Mouse (Mus musculus) mesoderm, embryonic 11.5 days (tissue): ENCODE results near the gene Usp40.

Experiments used
- DNase-seq: peaks from one replicate; pipeline ENCODE4 v3.0.0-alpha.2; 2012; ENCODE audit warnings: low read depth, low spot score

Gene Usp40

GRCm38 (mm10) chr1:87947681-87948091 is 60.7 kb downstream of the Usp40 start:
- DNase-seq: no peak

GRCm38 (mm10) chr1:87941765-87942164 is 66.6 kb downstream of the Usp40 start:
- no peak for DNase-seq

GRCm38 (mm10) chr1:87936516-87936915 is 71.8 kb downstream of the Usp40 start:
- DNase-seq: no peak

- no peak for DNase-seq
Observed at GRCm38 (mm10) chr1:87936075-87936474, 72.3 kb downstream of the Usp40 start.

- no peak for DNase-seq
Observed at GRCm38 (mm10) chr1:87935546-87935945, 72.8 kb downstream of the Usp40 start.

- no peak for DNase-seq
Observed at GRCm38 (mm10) chr1:87935095-87935494, 73.3 kb downstream of the Usp40 start.

- DNase-seq: no peak
Observed at GRCm38 (mm10) chr1:87933051-87933450, 75.3 kb downstream of the Usp40 start.

GRCm38 (mm10) chr1:87929730-87930129 is 78.6 kb downstream of the Usp40 start:
- DNase-seq: no peak

- no peak for DNase-seq
Observed at GRCm38 (mm10) chr1:87924888-87925287, 83.5 kb downstream of the Usp40 start.

- DNase-seq: no peak
Observed at GRCm38 (mm10) chr1:87922666-87923065, 85.7 kb downstream of the Usp40 start.

- DNase-seq: no peak
Observed at GRCm38 (mm10) chr1:87920056-87920614, 88.2 kb downstream of the Usp40 start.

GRCm38 (mm10) chr1:87918061-87918460 is 90.3 kb downstream of the Usp40 start:
- DNase-seq: no peak

- DNase-seq: no peak
Observed at GRCm38 (mm10) chr1:87917361-87917760, 91.0 kb downstream of the Usp40 start.

- DNase-seq: no peak
Observed at GRCm38 (mm10) chr1:87913356-87913755, 95.0 kb downstream of the Usp40 start.

- DNase-seq: no peak
Observed at GRCm38 (mm10) chr1:87910428-87910827, 97.9 kb downstream of the Usp40 start.

GRCm38 (mm10) chr1:87909565-87909964 is 98.8 kb downstream of the Usp40 start:
- no peak for DNase-seq

GRCm38 (mm10) chr1:87908736-87909135 is 99.6 kb downstream of the Usp40 start:
- DNase-seq: no peak

GRCm38 (mm10) chr1:87908006-87908405 is 100.3 kb downstream of the Usp40 start:
- no peak for DNase-seq

- no peak for DNase-seq
Observed at GRCm38 (mm10) chr1:87906361-87906956, 101.9 kb downstream of the Usp40 start.

GRCm38 (mm10) chr1:87902186-87902585 is 106.2 kb downstream of the Usp40 start:
- DNase-seq: no peak

- DNase-seq: peak; percentile 6
Observed at GRCm38 (mm10) chr1:87900979-87901378, 107.4 kb downstream of the Usp40 start.

- DNase-seq: no peak
Observed at GRCm38 (mm10) chr1:87899701-87900100, 108.7 kb downstream of the Usp40 start.

GRCm38 (mm10) chr1:87896921-87897320 is 111.4 kb downstream of the Usp40 start:
- DNase-seq: no peak
